Mouse (Mus musculus): ENCODE results near the gene Scn8a. TPM values are rescaled to one million over a fixed set of nuclear protein-coding genes. Genes with fewer than 3 reads are reported as not detected.

Scn8a gene
- polyA plus RNA-seq, 1 experiment from 2014 or later: 0.63 TPM

- no peak overlapping the region for H3K4me3 ChIP-seq (ENCODE audit: low read depth, low read length)
- H3K36me3 ChIP-seq (replicated peaks; ENCODE audit: insufficient read depth, low read length): no peaks in the 10 kb centered on the region
- DNase-seq (no peak), ATAC-seq (no peak)
- no peak overlapping the region; the same call in 1 of the 2 replicates for H3K4me2 ChIP-seq (ENCODE audit: low read depth, low read length)
- TF ChIP-seq CTCF (IDR thresholded peaks at IDR 0.05; ENCODE audit: low read depth): no peak
- no peak for TF ChIP-seq EP300 (IDR thresholded peaks at IDR 0.05; ENCODE audit: low read depth)
- 52% methylated on average over 13 of the region's 13 CpGs for WGBS (ENCODE audit: insufficient replicate concordance)
- no peak overlapping the region for H3K27ac ChIP-seq (ENCODE audit: low read depth)
- H3K4me1 ChIP-seq (ENCODE audit: insufficient read depth): no peaks in the 10 kb centered on the region
- no peaks in the 10 kb centered on the region for H3K9me3 ChIP-seq (ENCODE audit: low read length)
- no peak overlapping the region for H3K9ac ChIP-seq (replicated peaks)
- H3K27me3 ChIP-seq (ENCODE audit: insufficient read depth, low read length): no peaks in the 10 kb centered on the region
Observed at GRCm38 (mm10) chr15:100891962-100892361, 22.3 kb downstream of the Scn8a start.

- no peak overlapping the region for H3K27ac ChIP-seq (ENCODE audit: low read depth)
- H3K36me3 ChIP-seq (replicated peaks; ENCODE audit: insufficient read depth, low read length): no peaks in the 10 kb centered on the region
- no peak overlapping the region for H3K4me2 ChIP-seq (ENCODE audit: low read depth, low read length)
- no peaks in the 10 kb centered on the region for H3K9me3 ChIP-seq (ENCODE audit: low read length)
- 93% methylated on average over 23 of the region's 23 CpGs for WGBS (ENCODE audit: insufficient replicate concordance)
- ATAC-seq (no peak), DNase-seq (no peak)
- no peak overlapping the region for H3K9ac ChIP-seq (replicated peaks)
- H3K27me3 ChIP-seq (ENCODE audit: insufficient read depth, low read length): no peaks in the 10 kb centered on the region
- no peak overlapping the region for H3K4me3 ChIP-seq (ENCODE audit: low read depth, low read length)
- H3K4me1 ChIP-seq (ENCODE audit: insufficient read depth): no peaks in the 10 kb centered on the region
- no peak for TF ChIP-seq CTCF (IDR thresholded peaks at IDR 0.05; ENCODE audit: low read depth)
- TF ChIP-seq EP300 (IDR thresholded peaks at IDR 0.05; ENCODE audit: low read depth): no peak
Observed at GRCm38 (mm10) chr15:100896502-100896901, 26.8 kb downstream of the Scn8a start.

GRCm38 (mm10) chr15:100903811-100904210 lies 34.2 kb downstream of the Scn8a start:
- WGBS (ENCODE audit: insufficient replicate concordance): 70% methylated on average over 9 of the region's 9 CpGs
- H3K4me2 ChIP-seq (ENCODE audit: low read depth, low read length): no peak overlapping the region
- no peaks in the 10 kb centered on the region for H3K4me1 ChIP-seq (ENCODE audit: insufficient read depth)
- no peak overlapping the region for H3K4me3 ChIP-seq (ENCODE audit: low read depth, low read length)
- H3K27ac ChIP-seq (ENCODE audit: low read depth): no peak overlapping the region
- H3K9ac ChIP-seq (replicated peaks): no peak overlapping the region
- H3K9me3 ChIP-seq (ENCODE audit: low read length): no peaks in the 10 kb centered on the region
- no peaks in the 10 kb centered on the region for H3K36me3 ChIP-seq (replicated peaks; ENCODE audit: insufficient read depth, low read length)
- DNase-seq (no peak), ATAC-seq (no peak)
- TF ChIP-seq CTCF (IDR thresholded peaks at IDR 0.05; ENCODE audit: low read depth) (no peak), EP300 (IDR thresholded peaks at IDR 0.05; ENCODE audit: low read depth) (no peak)
- H3K27me3 ChIP-seq (ENCODE audit: insufficient read depth, low read length): no peaks in the 10 kb centered on the region

GRCm38 (mm10) chr15:100905006-100905405 lies 35.3 kb downstream of the Scn8a start:
- Histone ChIP-seq H3K4me1 (ENCODE audit: insufficient read depth) (no peaks in the 10 kb centered on the region), H3K27ac (ENCODE audit: low read depth) (no peak overlapping the region), H3K9ac (replicated peaks) (no peak overlapping the region), H3K4me2 (ENCODE audit: low read depth, low read length) (no peak overlapping the region), H3K4me3 (ENCODE audit: low read depth, low read length) (no peak overlapping the region), H3K27me3 (ENCODE audit: insufficient read depth, low read length) (no peaks in the 10 kb centered on the region), H3K9me3 (ENCODE audit: low read length) (no peaks in the 10 kb centered on the region), H3K36me3 (replicated peaks; ENCODE audit: insufficient read depth, low read length) (no peaks in the 10 kb centered on the region)
- 13% methylated on average over 2 of the region's 2 CpGs for WGBS (ENCODE audit: insufficient replicate concordance)
- ATAC-seq (no peak), DNase-seq (no peak)
- TF ChIP-seq CTCF (IDR thresholded peaks at IDR 0.05; ENCODE audit: low read depth) (no peak), EP300 (IDR thresholded peaks at IDR 0.05; ENCODE audit: low read depth) (no peak)

GRCm38 (mm10) chr15:100905751-100906150 lies 36.1 kb downstream of the Scn8a start:
- ATAC-seq (no peak), DNase-seq (no peak)
- no peaks in the 10 kb centered on the region for H3K9me3 ChIP-seq (ENCODE audit: low read length)
- H3K27ac ChIP-seq (ENCODE audit: low read depth): no peak overlapping the region
- no peak overlapping the region for H3K4me2 ChIP-seq (ENCODE audit: low read depth, low read length)
- no peak overlapping the region for H3K4me3 ChIP-seq (ENCODE audit: low read depth, low read length)
- H3K4me1 ChIP-seq (ENCODE audit: insufficient read depth): no peaks in the 10 kb centered on the region
- 30% methylated on average over 8 of the region's 8 CpGs for WGBS (ENCODE audit: insufficient replicate concordance)
- TF ChIP-seq EP300 (IDR thresholded peaks at IDR 0.05; ENCODE audit: low read depth) (no peak), CTCF (IDR thresholded peaks at IDR 0.05; ENCODE audit: low read depth) (no peak)
- no peak overlapping the region for H3K9ac ChIP-seq (replicated peaks)
- H3K27me3 ChIP-seq (ENCODE audit: insufficient read depth, low read length): no peaks in the 10 kb centered on the region
- no peaks in the 10 kb centered on the region for H3K36me3 ChIP-seq (replicated peaks; ENCODE audit: insufficient read depth, low read length)

GRCm38 (mm10) chr15:100908817-100909216 lies 39.2 kb downstream of the Scn8a start:
- 50% methylated on average over 3 of the region's 3 CpGs for WGBS (ENCODE audit: insufficient replicate concordance)
- H3K27me3 ChIP-seq (ENCODE audit: insufficient read depth, low read length): no peaks in the 10 kb centered on the region
- no peak overlapping the region for H3K27ac ChIP-seq (ENCODE audit: low read depth)
- H3K9me3 ChIP-seq (ENCODE audit: low read length): no peaks in the 10 kb centered on the region
- H3K4me3 ChIP-seq (ENCODE audit: low read depth, low read length): no peak overlapping the region
- no peaks in the 10 kb centered on the region for H3K4me1 ChIP-seq (ENCODE audit: insufficient read depth)
- DNase-seq (no peak), ATAC-seq (no peak)
- no peak overlapping the region for H3K4me2 ChIP-seq (ENCODE audit: low read depth, low read length)
- TF ChIP-seq EP300 (IDR thresholded peaks at IDR 0.05; ENCODE audit: low read depth) (no peak), CTCF (IDR thresholded peaks at IDR 0.05; ENCODE audit: low read depth) (no peak)
- no peak overlapping the region for H3K9ac ChIP-seq (replicated peaks)
- H3K36me3 ChIP-seq (replicated peaks; ENCODE audit: insufficient read depth, low read length): no peaks in the 10 kb centered on the region

GRCm38 (mm10) chr15:100909734-100910163 lies 40.1 kb downstream of the Scn8a start:
- H3K27me3 ChIP-seq (ENCODE audit: insufficient read depth, low read length): no peaks in the 10 kb centered on the region
- no peak overlapping the region for H3K4me2 ChIP-seq (ENCODE audit: low read depth, low read length)
- TF ChIP-seq CTCF (IDR thresholded peaks at IDR 0.05; ENCODE audit: low read depth): no peak
- TF ChIP-seq EP300 (IDR thresholded peaks at IDR 0.05; ENCODE audit: low read depth): no peak
- H3K4me3 ChIP-seq (ENCODE audit: low read depth, low read length): no peak overlapping the region
- no peak for ATAC-seq
- no peak overlapping the region for H3K9ac ChIP-seq (replicated peaks)
- DNase-seq: no peak
- H3K9me3 ChIP-seq (ENCODE audit: low read length): no peaks in the 10 kb centered on the region
- WGBS (ENCODE audit: insufficient replicate concordance): 64% methylated on average over 3 of the region's 3 CpGs
- peaks cover 2% of the 10 kb centered on the region for H3K4me1 ChIP-seq (ENCODE audit: insufficient read depth)
- H3K36me3 ChIP-seq (replicated peaks; ENCODE audit: insufficient read depth, low read length): no peaks in the 10 kb centered on the region
- H3K27ac ChIP-seq (ENCODE audit: low read depth): no peak overlapping the region
